Mouse (Mus musculus): ENCODE data around the gene Srp68.
"Not testable (repeated sequence)": the region's sequence is repeated elsewhere in the genome, so short reads cannot be mapped to it uniquely, and the experiment has no call there.

Srp68 gene

GRCm38 (mm10) chr11:116282912-116283521, 9.0 kb upstream of the Srp68 start:
- DNase-seq (ENCODE audit: low read depth), result no peak

GRCm38 (mm10) chr11:116282089-116282488, 8.1 kb upstream of the Srp68 start:
- DNase-seq (ENCODE audit: low read depth), result no peak

GRCm38 (mm10) chr11:116281671-116282070, 7.7 kb upstream of the Srp68 start:
- DNase-seq (ENCODE audit: low read depth), result no peak

GRCm38 (mm10) chr11:116280751-116281663, 7.0 kb upstream of the Srp68 start, which contains the start of gene Galr2:
TSS of gene Galr2 (plus strand) at chr11:116280939.
- no peak for DNase-seq (ENCODE audit: low read depth)

GRCm38 (mm10) chr11:116277184-116277583, 3.2 kb upstream of the Srp68 start:
- DNase-seq (ENCODE audit: low read depth), result not testable (repeated sequence)

GRCm38 (mm10) chr11:116273469-116274044, 460 bp downstream of the Srp68 start:
- no peak for DNase-seq (ENCODE audit: low read depth)

- DNase-seq (ENCODE audit: low read depth), result no peak
These were observed 1.2 kb downstream of the Srp68 start for GRCm38 (mm10) chr11:116272589-116273468.

GRCm38 (mm10) chr11:116269560-116269959, 4.5 kb downstream of the Srp68 start:
- DNase-seq (ENCODE audit: low read depth), result no peak

GRCm38 (mm10) chr11:116268313-116268712, 5.7 kb downstream of the Srp68 start:
- DNase-seq (ENCODE audit: low read depth), result no peak

- DNase-seq (ENCODE audit: low read depth), result no peak
These were observed 6.4 kb downstream of the Srp68 start for GRCm38 (mm10) chr11:116267637-116268036.

- DNase-seq (ENCODE audit: low read depth), result no peak
These were observed 8.2 kb downstream of the Srp68 start for GRCm38 (mm10) chr11:116265850-116266249.

- DNase-seq (ENCODE audit: low read depth), result no peak
These were observed 8.7 kb downstream of the Srp68 start for GRCm38 (mm10) chr11:116265352-116265751.

GRCm38 (mm10) chr11:116260259-116260658, 13.8 kb downstream of the Srp68 start:
- DNase-seq (ENCODE audit: low read depth), result no peak

- no peak for DNase-seq (ENCODE audit: low read depth)
These were observed 14.6 kb downstream of the Srp68 start for GRCm38 (mm10) chr11:116259461-116259860.

GRCm38 (mm10) chr11:116255982-116256675, 17.9 kb downstream of the Srp68 start:
- no peak for DNase-seq (ENCODE audit: low read depth)

GRCm38 (mm10) chr11:116255090-116255981, 18.7 kb downstream of the Srp68 start:
- DNase-seq (ENCODE audit: low read depth), result no peak

GRCm38 (mm10) chr11:116254627-116255026, 19.4 kb downstream of the Srp68 start:
- no peak for DNase-seq (ENCODE audit: low read depth)

GRCm38 (mm10) chr11:116253076-116253600, 20.9 kb downstream of the Srp68 start:
- no peak for DNase-seq (ENCODE audit: low read depth)

- no peak for DNase-seq (ENCODE audit: low read depth)
These were observed 23.1 kb downstream of the Srp68 start for GRCm38 (mm10) chr11:116250898-116251297.
